Mouse (Mus musculus) kidney, adult 2 months (tissue): ENCODE results near the gene Zbtb9. TPM values are rescaled to one million over a fixed set of nuclear protein-coding genes. Genes with fewer than 3 reads are reported as not detected.

Source experiments
- DNase-seq: peaks from one replicate; pipeline ENCODE4 v3.0.0; 2021
- H3K27ac ChIP-seq: fragments of 200-500 bp; 2 replicates; pipeline ENCODE4 v1.5.1; 2012; ENCODE audit warnings: low read depth, low read length, control low read depth, inconsistent platforms; ENCODE audit not compliant: insufficient read depth
- H3K27me3 ChIP-seq: fragments of 200-500 bp; replicated peaks from 2 replicates; pipeline ENCODE4 v1.6.1; 2012; ENCODE audit warnings: mild to moderate bottlenecking, moderate library complexity, low read length, inconsistent platforms; ENCODE audit not compliant: control insufficient read depth, insufficient read depth
- H3K36me3 ChIP-seq: fragments of 200-500 bp; 2 replicates; pipeline ENCODE4 v1.6.1; 2012; ENCODE audit warnings: mild to moderate bottlenecking, moderate library complexity, low read length, inconsistent platforms; ENCODE audit not compliant: control insufficient read depth, insufficient read depth
- H3K4me1 ChIP-seq: fragments of 200-500 bp; 2 replicates; pipeline ENCODE4 v1.6.1; 2011; ENCODE audit warnings: low read length; ENCODE audit not compliant: control insufficient read depth, insufficient read depth
- H3K4me3 ChIP-seq: fragments of 200-500 bp; 2 replicates; pipeline ENCODE4 v1.5.1; 2011; ENCODE audit warnings: mild to moderate bottlenecking, low read depth, low read length, control low read depth; ENCODE audit not compliant: insufficient read depth
- CTCF ChIP-seq: fragments of 200-500 bp; conservative IDR thresholded peaks from 2 replicates; pipeline ENCODE4 v1.5.1; 2011; ENCODE audit warnings: low read depth, mild to moderate bottlenecking, control low read depth, low read length, moderate library complexity, mixed read lengths; ENCODE audit not compliant: insufficient read depth, insufficient read length
- POLR2A ChIP-seq: fragments of 200-500 bp; IDR thresholded peaks from one replicate; pipeline ENCODE4 v1.6.1; 2011; ENCODE audit warnings: low read depth, low read length, control low read depth
- WGBS: fragments of 180-500 bp; shearing (Covaris S2); methylation state at CpG from one replicate; pipeline ENCODE4 v1.1.7; 2018; 5-methylcytosine and 5-hydroxymethylcytosine counted together
- polyA plus RNA-seq: library from polyadenylated mRNA; depleted of rRNA; stranded (reverse); fragments of >200 nt; gene quantifications from 2 replicates; pipeline ENCODE4 v1.2.3, GENCODE M21; 2012

The Zbtb9 gene
- polyA plus RNA-seq, 1 experiment: 6.5 TPM

GRCm38 (mm10) chr17:26948316-26949050, 24.5 kb upstream of the Zbtb9 start:
- Histone ChIP-seq H3K4me1 (peaks cover 4% of the 10 kb centered on the region), H3K4me3 (peak overlapping the region; percentile 85), H3K27ac (peak overlapping the region; percentile 54; the same call in 1 of the 2 replicates), H3K36me3 (no peaks in the 10 kb centered on the region), H3K27me3 (no peaks in the 10 kb centered on the region)
- no peak for TF ChIP-seq CTCF
- TF ChIP-seq POLR2A: no peak
- 2% methylated on average over 60 of the region's 87 CpGs for WGBS
- DNase-seq: peak; percentile 62

GRCm38 (mm10) chr17:26949051-26949577, 23.9 kb upstream of the Zbtb9 start:
- Histone ChIP-seq H3K27ac (no peak overlapping the region), H3K4me3 (peak overlapping the region; percentile 85; the same call in 1 of the 2 replicates), H3K4me1 (peaks cover 4% of the 10 kb centered on the region), H3K27me3 (no peaks in the 10 kb centered on the region), H3K36me3 (no peaks in the 10 kb centered on the region)
- TF ChIP-seq POLR2A (no peak), CTCF (peak; percentile 38; the same call in 1 of the 2 replicates)
- 10% methylated on average over 14 of the region's 14 CpGs for WGBS
- peak; percentile 37 for DNase-seq

- 72% methylated on average over 5 of the region's 5 CpGs for WGBS
- Histone ChIP-seq H3K4me3 (no peak overlapping the region), H3K27ac (no peak overlapping the region), H3K4me1 (peaks cover 4% of the 10 kb centered on the region), H3K36me3 (no peaks in the 10 kb centered on the region), H3K27me3 (no peaks in the 10 kb centered on the region)
- no peak for TF ChIP-seq CTCF
- no peak for TF ChIP-seq POLR2A
- no peak for DNase-seq
These were observed 23.1 kb upstream of the Zbtb9 start for GRCm38 (mm10) chr17:26949866-26950265.

GRCm38 (mm10) chr17:26950560-26951288, 22.2 kb upstream of the Zbtb9 start:
- WGBS: 40% methylated on average over 7 of the region's 7 CpGs
- TF ChIP-seq POLR2A (no peak), CTCF (no peak)
- no peaks in the 10 kb centered on the region for H3K27me3 ChIP-seq
- no peaks in the 10 kb centered on the region for H3K36me3 ChIP-seq
- no peak overlapping the region for H3K27ac ChIP-seq
- H3K4me3 ChIP-seq: no peak overlapping the region
- peaks cover 4% of the 10 kb centered on the region for H3K4me1 ChIP-seq
- no peak for DNase-seq

- no peaks in the 10 kb centered on the region for H3K27me3 ChIP-seq
- peak; percentile 75 for DNase-seq
- H3K4me3 ChIP-seq: peak overlapping the region; percentile 33
- H3K4me1 ChIP-seq: peaks cover 4% of the 10 kb centered on the region
- TF ChIP-seq POLR2A (no peak), CTCF (no peak)
- WGBS: 7% methylated on average over 11 of the region's 11 CpGs
- no peaks in the 10 kb centered on the region for H3K36me3 ChIP-seq
- H3K27ac ChIP-seq: no peak overlapping the region
These were observed 21.6 kb upstream of the Zbtb9 start for GRCm38 (mm10) chr17:26951406-26951805.

GRCm38 (mm10) chr17:26951952-26952877, 20.8 kb upstream of the Zbtb9 start:
- no peak for DNase-seq
- H3K36me3 ChIP-seq: no peaks in the 10 kb centered on the region
- H3K27me3 ChIP-seq: no peaks in the 10 kb centered on the region
- peak overlapping the region; percentile 33 for H3K4me3 ChIP-seq
- WGBS: 33% methylated on average over 23 of the region's 23 CpGs
- no peak overlapping the region for H3K27ac ChIP-seq
- TF ChIP-seq POLR2A (no peak), CTCF (no peak)
- peaks cover 4% of the 10 kb centered on the region for H3K4me1 ChIP-seq

- Histone ChIP-seq H3K27me3 (no peaks in the 10 kb centered on the region), H3K36me3 (no peaks in the 10 kb centered on the region), H3K4me1 (no peaks in the 10 kb centered on the region; the same call in none of the 2 replicates), H3K4me3 (no peak overlapping the region), H3K27ac (no peak overlapping the region)
- DNase-seq: no peak
- no peak for TF ChIP-seq POLR2A
- TF ChIP-seq CTCF: no peak
- 48% methylated on average over 6 of the region's 6 CpGs for WGBS
These were observed 19.8 kb upstream of the Zbtb9 start for GRCm38 (mm10) chr17:26953201-26953600.
